Mouse (Mus musculus): ENCODE measurements around the gene Acsf3. TPM values are rescaled to one million over a fixed set of nuclear protein-coding genes. Genes with fewer than 3 reads are reported as not detected.
A peak's percentile ranks its signal among the peaks of the same experiment; 100 is the strongest.

Acsf3 gene
- total RNA-seq, 2 experiments from 2014 or later, result 14.3 to 15.0 TPM

- DNase-seq, result no peak
Observed at GRCm38 (mm10) chr8:122851692-122852545, 76.6 kb downstream of the Acsf3 start.

GRCm38 (mm10) chr8:122852546-122852905 lies 77.2 kb downstream of the Acsf3 start:
- DNase-seq, result no peak

GRCm38 (mm10) chr8:122853340-122853771 lies 78.1 kb downstream of the Acsf3 start:
- DNase-seq, result peak; percentile 60

GRCm38 (mm10) chr8:122854388-122854787 lies 79.1 kb downstream of the Acsf3 start:
- DNase-seq, result no peak

- DNase-seq, result no peak
Observed at GRCm38 (mm10) chr8:122855123-122855522, 79.8 kb downstream of the Acsf3 start.

- DNase-seq, result no peak
Observed at GRCm38 (mm10) chr8:122856288-122856687, 81.0 kb downstream of the Acsf3 start.

- DNase-seq, result no peak
Observed at GRCm38 (mm10) chr8:122859843-122860242, 84.6 kb downstream of the Acsf3 start.

GRCm38 (mm10) chr8:122864719-122865129 lies 89.4 kb downstream of the Acsf3 start:
- no peak for DNase-seq

GRCm38 (mm10) chr8:122865441-122865840 lies 90.2 kb downstream of the Acsf3 start:
- no peak for DNase-seq

- no peak for DNase-seq
Observed at GRCm38 (mm10) chr8:122866231-122866630, 90.9 kb downstream of the Acsf3 start.

Other genes starting within 250 kb of the Acsf3 start
- gene Piezo1, start 224.2 kb upstream of the Acsf3 start, total RNA-seq (2021), result 10 to 100 TPM; 24.5 to 30.9 TPM
- 1 to 10 TPM; 5.8 to 8.1 TPM for gene Cdt1, start 207.5 kb upstream of the Acsf3 start, total RNA-seq (2021)
- 10 to 100 TPM; 41.4 to 45.2 TPM for gene Aprt, start 198.6 kb upstream of the Acsf3 start, total RNA-seq (2021)
- 1 to 10 TPM; 4.5 to 7.4 TPM for gene Galns, start 164.0 kb upstream of the Acsf3 start, total RNA-seq (2021)
- 10 to 100 TPM; 52.7 to 52.8 TPM for gene Trappc2l, start 163.8 kb upstream of the Acsf3 start, total RNA-seq (2021)
- gene Pabpn1l, start 152.7 kb upstream of the Acsf3 start, total RNA-seq (2021), result not detected
- 10 to 100 TPM; 19.0 to 20.1 TPM for gene Cbfa2t3, start 76.4 kb upstream of the Acsf3 start, total RNA-seq (2021)
- gene Cdh15, start 72.5 kb downstream of the Acsf3 start, total RNA-seq (2021), result 10 to 100 TPM; 29.3 to 36.6 TPM